8 mouse cellular contexts compared by ENCODE assay signal in the genomic region with DNA sequence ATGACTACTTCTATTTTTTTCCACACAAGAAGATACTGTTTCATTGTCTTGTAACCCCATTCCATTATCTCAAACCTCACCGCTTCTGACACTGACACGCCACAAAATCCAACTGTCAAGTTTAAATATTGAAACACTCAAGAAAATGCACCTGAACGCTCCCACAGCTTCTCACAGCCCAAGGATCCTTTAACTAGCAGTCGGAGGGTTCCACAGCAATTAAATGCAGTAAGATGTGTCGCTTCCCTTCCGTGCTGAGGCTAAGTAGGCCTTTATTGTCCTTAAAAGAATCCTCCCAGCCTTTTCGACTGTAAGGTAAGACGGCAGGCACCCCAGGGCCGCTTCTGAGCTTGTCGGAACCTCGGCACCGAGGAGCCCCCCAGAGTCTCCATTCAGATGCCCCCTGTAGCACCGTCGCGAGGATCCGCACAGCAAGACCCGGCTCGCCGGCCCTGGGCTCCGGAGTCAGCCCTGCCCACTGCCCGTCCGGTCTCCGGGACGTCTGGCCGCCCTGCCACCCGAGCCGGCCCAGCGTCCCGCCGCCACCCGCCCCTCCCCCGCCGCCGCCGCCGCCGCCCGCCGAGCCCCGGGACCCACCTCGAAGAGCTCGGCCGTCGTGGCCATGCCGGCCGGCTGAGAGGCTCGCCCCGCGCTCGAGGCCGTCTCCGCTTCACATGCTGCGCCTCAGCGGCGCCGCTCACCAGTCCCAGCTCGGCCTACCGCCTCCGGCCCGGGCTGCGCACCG. TPM values are rescaled to one million over a fixed set of nuclear protein-coding genes. Genes with fewer than 3 reads are reported as not detected.
DNase-seq lines count a peak whose midpoint lies in the region; ATAC-seq lines count a peak whose summit lies in the region.

Gene Ap5m1, plus strand, starts transcription at position 569 of the 745 bp plus-strand sequence.

- under 1% methylated on average over 46 of the region's 62 CpGs for WGBS in hindbrain, embryonic 15.5 days
- under 1% methylated on average over 61 of the region's 62 CpGs for WGBS in liver, embryonic 11.5 days
- WGBS in neural tube, embryonic 14.5 days: under 1% methylated on average over 44 of the region's 62 CpGs

- H3K4me3 ChIP-seq in hindbrain, embryonic 15.5 days: peak within 1 kb of the TSS; percentile 79
- H3K4me3 ChIP-seq in liver, embryonic 11.5 days (ENCODE audit: low read depth, low read length): peak within 1 kb of the TSS; percentile 93
- H3K4me3 ChIP-seq in neural tube, embryonic 14.5 days (ENCODE audit: low read depth, low read length): peak within 1 kb of the TSS; percentile 65

- peak; percentile 68 for ATAC-seq in hindbrain, embryonic 15.5 days (ENCODE audit: low FRiP score, low read depth)
- ATAC-seq in liver, embryonic 11.5 days (replicated peaks; ENCODE audit: low FRiP score): peak; percentile 76
- peak; percentile 71 for ATAC-seq in neural tube, embryonic 14.5 days (ENCODE audit: low read depth)

- H3K4me2 ChIP-seq in hindbrain, embryonic 15.5 days: peak within 1 kb of the TSS; percentile 75
- peak within 1 kb of the TSS; percentile 80 for H3K4me2 ChIP-seq in liver, embryonic 11.5 days
- H3K4me2 ChIP-seq in neural tube, embryonic 14.5 days (ENCODE audit: low read depth, low read length): peak within 1 kb of the TSS; percentile 70

- H3K27ac ChIP-seq in hindbrain, embryonic 15.5 days (replicated peaks): peak within 1 kb of the TSS; percentile 97
- H3K27ac ChIP-seq in liver, embryonic 11.5 days (ENCODE audit: low read depth, low read length): peak within 1 kb of the TSS; percentile 99
- H3K27ac ChIP-seq in neural tube, embryonic 14.5 days (ENCODE audit: low read depth, low read length): peak within 1 kb of the TSS; percentile 95

- H3K9ac ChIP-seq in hindbrain, embryonic 15.5 days: peak within 1 kb of the TSS; percentile 99
- peak within 1 kb of the TSS; percentile 95 for H3K9ac ChIP-seq in liver, embryonic 11.5 days (ENCODE audit: low read depth, low read length)
- H3K9ac ChIP-seq in neural tube, embryonic 14.5 days (replicated peaks; ENCODE audit: low read depth, low read length): peak within 1 kb of the TSS; percentile 83

- no peaks in the 10 kb centered on the region for H3K36me3 ChIP-seq in hindbrain, embryonic 15.5 days
- no peaks in the 10 kb centered on the region for H3K36me3 ChIP-seq in liver, embryonic 11.5 days (ENCODE audit: control insufficient read depth, insufficient read depth, low read length)
- H3K36me3 ChIP-seq in neural tube, embryonic 14.5 days (ENCODE audit: control insufficient read depth, insufficient read depth, low read length): no peaks in the 10 kb centered on the region

- no peaks in the 10 kb centered on the region for H3K9me3 ChIP-seq in hindbrain, embryonic 15.5 days
- H3K9me3 ChIP-seq in liver, embryonic 11.5 days (ENCODE audit: control insufficient read depth, low read length): no peaks in the 10 kb centered on the region
- H3K9me3 ChIP-seq in neural tube, embryonic 14.5 days (ENCODE audit: control insufficient read depth, low read length): no peaks in the 10 kb centered on the region

- no peak for DNase-seq in adrenal gland, adult 18-20 months (ENCODE audit: low spot score in 2 of 2)
- DNase-seq in adrenal gland, adult (ENCODE audit: inconsistent age in 2 of 2, low spot score in 1 of 2): no peak
- peak; percentile 5 to 50 for DNase-seq in urinary bladder, adult 18-20 months (ENCODE audit: low spot score in 2 of 2)
- DNase-seq in urinary bladder, postnatal 36 days (ENCODE audit: low spot score in 2 of 2): no peak
- peak; percentile 20 for DNase-seq in forelimb bud, embryonic 11.5 days (ENCODE audit: low read depth, low spot score)
- no peak for DNase-seq in liver, embryonic 11.5 days (ENCODE audit: low spot score)

- H3K4me1 ChIP-seq in hindbrain, embryonic 15.5 days (replicated peaks): peaks cover 27% of the 10 kb centered on the region
- peaks cover 14% of the 10 kb centered on the region for H3K4me1 ChIP-seq in liver, embryonic 11.5 days (replicated peaks; ENCODE audit: control insufficient read depth, insufficient read depth, low read length)
- peaks cover 11% of the 10 kb centered on the region; the same call in 1 of the 2 replicates for H3K4me1 ChIP-seq in neural tube, embryonic 14.5 days (ENCODE audit: control insufficient read depth, insufficient read depth, low read length)

- H3K27me3 ChIP-seq in hindbrain, embryonic 15.5 days: no peaks in the 10 kb centered on the region
- H3K27me3 ChIP-seq in liver, embryonic 11.5 days (replicated peaks; ENCODE audit: control insufficient read depth, insufficient read depth, low read length): no peaks in the 10 kb centered on the region
- no peaks in the 10 kb centered on the region for H3K27me3 ChIP-seq in neural tube, embryonic 14.5 days (ENCODE audit: control insufficient read depth, insufficient read depth, low read length)

RNA-seq across cellular contexts. Expression of gene Ap5m1, which starts in this region (rescaled TPM):
- 10 to 100 TPM; 18.2 to 19.8 TPM for total RNA-seq in adrenal gland, adult 18-20 months (2021)
- 19.5 and 19.9 TPM in 2 replicates for polyA plus RNA-seq in hindbrain, embryonic 15.5 days (2015; fragmentation: Nextera tagmentation; extraction: Ambion mirVana)
- 23.7 and 24.2 TPM in 2 replicates for polyA plus RNA-seq in liver, embryonic 11.5 days (2014; fragmentation: Nextera tagmentation; extraction: Ambion mirVana)
- polyA plus RNA-seq in neural tube, embryonic 14.5 days (2014; fragmentation: Nextera tagmentation; extraction: Ambion mirVana): 27.0 and 28.8 TPM in 2 replicates

Comparison
In these comparisons a context has a peak if more than half of its experiments do, and no peak if none do; other contexts are left out.
1. DNase-seq: peak in urinary bladder, adult 18-20 months (2 of 2) and forelimb bud, embryonic 11.5 days (single experiment); none in adrenal gland, adult 18-20 months (0 of 2), adrenal gland, adult (0 of 2), urinary bladder, postnatal 36 days (0 of 2) and liver, embryonic 11.5 days (single experiment).
2. Peak in every context shown above with its lines, with median percentiles within 50 percentile points of each other: ATAC-seq, H3K27ac ChIP-seq, H3K4me2 ChIP-seq, H3K4me3 ChIP-seq and H3K9ac ChIP-seq.